Mouse (Mus musculus): ENCODE results near the gene Rmnd5b. TPM values are rescaled to one million over a fixed set of nuclear protein-coding genes. Genes with fewer than 3 reads are reported as not detected.

Rmnd5b gene
- polyA plus RNA-seq, 1 experiment, result 123 TPM

DNA sequence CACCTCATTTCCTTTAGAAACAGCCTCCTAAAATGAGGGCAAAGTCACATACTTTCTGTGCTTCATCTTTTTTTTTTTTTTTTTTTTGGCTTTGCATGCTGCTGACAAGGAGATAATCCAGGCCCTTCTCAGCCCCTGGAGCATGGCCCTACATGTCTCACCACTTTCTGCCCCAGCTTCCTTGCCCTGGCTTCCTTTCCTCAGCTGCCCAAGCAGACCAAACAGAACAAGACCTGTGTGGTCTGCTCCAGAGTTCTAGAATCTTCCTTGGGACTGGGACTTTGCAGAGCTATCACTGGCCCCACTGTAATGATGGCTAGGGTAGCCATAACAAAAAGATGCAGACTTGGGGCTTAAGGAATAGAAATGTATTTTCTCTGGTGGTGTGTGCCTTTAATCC is 45.7 kb downstream of the Rmnd5b start:
- H3K36me3 ChIP-seq (ENCODE audit: control insufficient read depth, insufficient read depth, low read length), result peaks cover 42% of the 10 kb centered on the region
- no peak for TF ChIP-seq CTCF (IDR thresholded peaks at IDR 0.05; ENCODE audit: borderline replicate concordance, control insufficient read depth, extremely low read depth, insufficient read depth, low read length, poor library complexity)
- no peak for TF ChIP-seq POLR2A (IDR thresholded peaks at IDR 0.05; ENCODE audit: control insufficient read depth, extremely low read depth, insufficient read depth, low read length, poor library complexity)
- no peak overlapping the region for H3K27ac ChIP-seq (ENCODE audit: control insufficient read depth, insufficient read depth, low read length)
- no peaks in the 10 kb centered on the region for H3K27me3 ChIP-seq (ENCODE audit: control insufficient read depth, insufficient read depth, low read length)
- DNase-seq, result no peak
- no peak overlapping the region for H3K4me3 ChIP-seq (ENCODE audit: control insufficient read depth, insufficient read depth, low read length)
- peaks cover 7% of the 10 kb centered on the region for H3K4me1 ChIP-seq (replicated peaks; ENCODE audit: control insufficient read depth, insufficient read depth, low read length)

DNA sequence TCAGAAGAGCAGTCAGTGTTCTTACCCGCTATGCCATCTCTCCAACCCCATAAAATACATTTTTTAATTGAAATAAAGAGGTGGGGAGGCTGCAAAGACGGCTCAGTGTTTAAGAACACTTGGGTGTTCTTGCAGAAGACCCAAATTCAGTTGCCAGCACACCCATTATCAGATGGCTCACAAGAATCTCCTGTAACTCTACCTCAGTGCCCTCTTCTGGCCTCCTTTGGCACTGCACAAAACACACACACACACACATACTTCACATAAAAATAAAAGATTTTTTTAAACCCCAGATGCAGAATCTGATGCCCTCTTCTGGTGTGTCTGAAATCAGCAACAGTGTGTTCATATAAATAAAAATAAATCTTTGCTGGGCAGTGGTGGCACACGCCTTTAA is 46.9 kb downstream of the Rmnd5b start:
- no peak for DNase-seq
- no peak overlapping the region for H3K27ac ChIP-seq (ENCODE audit: control insufficient read depth, insufficient read depth, low read length)
- over 99% methylated on average over 3 of the region's 3 CpGs for WGBS
- H3K4me1 ChIP-seq (replicated peaks; ENCODE audit: control insufficient read depth, insufficient read depth, low read length), result peaks cover 10% of the 10 kb centered on the region
- no peak overlapping the region for H3K4me3 ChIP-seq (ENCODE audit: control insufficient read depth, insufficient read depth, low read length)
- H3K36me3 ChIP-seq (ENCODE audit: control insufficient read depth, insufficient read depth, low read length), result peaks cover 35% of the 10 kb centered on the region
- no peaks in the 10 kb centered on the region for H3K27me3 ChIP-seq (ENCODE audit: control insufficient read depth, insufficient read depth, low read length)
- TF ChIP-seq POLR2A (IDR thresholded peaks at IDR 0.05; ENCODE audit: control insufficient read depth, extremely low read depth, insufficient read depth, low read length, poor library complexity), result no peak
- TF ChIP-seq CTCF (IDR thresholded peaks at IDR 0.05; ENCODE audit: borderline replicate concordance, control insufficient read depth, extremely low read depth, insufficient read depth, low read length, poor library complexity), result no peak

GRCm38 (mm10) chr11:51587059-51587458 is 48.6 kb downstream of the Rmnd5b start:
- 98% methylated on average over 1 of the region's 1 CpGs for WGBS
- peaks cover 16% of the 10 kb centered on the region for H3K4me1 ChIP-seq (replicated peaks; ENCODE audit: control insufficient read depth, insufficient read depth, low read length)
- no peak for DNase-seq
- no peak overlapping the region for H3K27ac ChIP-seq (ENCODE audit: control insufficient read depth, insufficient read depth, low read length)
- no peaks in the 10 kb centered on the region for H3K27me3 ChIP-seq (ENCODE audit: control insufficient read depth, insufficient read depth, low read length)
- H3K36me3 ChIP-seq (ENCODE audit: control insufficient read depth, insufficient read depth, low read length), result peaks cover 22% of the 10 kb centered on the region
- no peak for TF ChIP-seq POLR2A (IDR thresholded peaks at IDR 0.05; ENCODE audit: control insufficient read depth, extremely low read depth, insufficient read depth, low read length, poor library complexity)
- no peak for TF ChIP-seq CTCF (IDR thresholded peaks at IDR 0.05; ENCODE audit: borderline replicate concordance, control insufficient read depth, extremely low read depth, insufficient read depth, low read length, poor library complexity)
- H3K4me3 ChIP-seq (ENCODE audit: control insufficient read depth, insufficient read depth, low read length), result no peak overlapping the region

DNA sequence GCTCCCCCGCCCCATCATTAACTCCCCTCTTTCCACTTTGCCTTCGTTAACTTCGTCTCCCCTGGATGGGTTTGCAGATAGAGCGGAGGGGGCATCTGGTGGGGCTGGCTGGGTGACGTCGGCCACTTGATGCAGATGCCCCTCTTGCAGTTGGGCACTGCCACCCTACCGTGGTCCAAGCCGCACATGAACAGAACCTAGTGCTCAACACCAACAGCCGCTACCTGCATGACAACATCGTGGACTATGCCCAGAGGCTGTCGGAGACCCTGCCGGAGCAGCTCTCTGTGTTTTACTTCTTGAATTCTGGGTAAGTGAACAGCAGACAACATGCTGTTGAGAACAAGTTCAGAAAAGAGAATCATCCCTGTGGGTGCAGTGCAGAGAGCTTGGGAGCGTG is 49.3 kb downstream of the Rmnd5b start:
- no peak for DNase-seq
- 96% methylated on average over 13 of the region's 13 CpGs for WGBS
- H3K27me3 ChIP-seq (ENCODE audit: control insufficient read depth, insufficient read depth, low read length), result no peaks in the 10 kb centered on the region
- peaks cover 16% of the 10 kb centered on the region for H3K4me1 ChIP-seq (replicated peaks; ENCODE audit: control insufficient read depth, insufficient read depth, low read length)
- no peak overlapping the region for H3K4me3 ChIP-seq (ENCODE audit: control insufficient read depth, insufficient read depth, low read length)
- peaks cover 15% of the 10 kb centered on the region for H3K36me3 ChIP-seq (ENCODE audit: control insufficient read depth, insufficient read depth, low read length)
- no peak overlapping the region for H3K27ac ChIP-seq (ENCODE audit: control insufficient read depth, insufficient read depth, low read length)
- TF ChIP-seq POLR2A (IDR thresholded peaks at IDR 0.05; ENCODE audit: control insufficient read depth, extremely low read depth, insufficient read depth, low read length, poor library complexity), result no peak
- TF ChIP-seq CTCF (IDR thresholded peaks at IDR 0.05; ENCODE audit: borderline replicate concordance, control insufficient read depth, extremely low read depth, insufficient read depth, low read length, poor library complexity), result no peak

DNA sequence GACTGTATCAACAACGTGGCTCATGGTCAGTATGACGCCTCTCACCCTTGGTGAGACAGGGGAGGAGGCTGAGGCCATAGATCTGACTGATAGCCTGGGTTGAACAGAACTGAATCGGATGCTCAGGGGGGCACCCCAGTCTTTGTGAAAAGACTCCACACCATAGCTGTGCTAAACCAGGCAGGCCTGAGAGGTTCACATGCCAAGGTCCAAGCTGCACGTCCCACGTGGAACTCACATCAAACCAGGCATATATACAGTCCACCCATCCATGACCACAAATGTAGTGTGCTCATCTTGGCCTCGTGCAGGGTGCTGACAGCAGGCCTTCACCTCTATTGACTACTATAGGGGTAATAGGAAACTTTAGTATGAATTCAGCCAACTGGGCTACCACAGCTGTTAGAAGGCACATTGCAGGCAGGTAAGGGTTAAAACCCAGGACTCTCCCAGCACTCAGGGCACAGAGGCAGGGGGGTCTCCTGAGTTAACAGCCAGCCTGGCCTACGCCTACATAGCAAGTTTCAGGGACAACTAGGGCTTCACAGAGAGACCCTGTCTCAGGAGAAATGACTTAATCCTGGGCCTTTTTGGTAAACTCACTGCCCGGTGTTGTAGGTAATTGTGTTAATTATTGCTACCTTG is 50.0 kb downstream of the Rmnd5b start:
- peaks cover 9% of the 10 kb centered on the region for H3K36me3 ChIP-seq (ENCODE audit: control insufficient read depth, insufficient read depth, low read length)
- 61% methylated on average over 8 of the region's 8 CpGs for WGBS
- peaks cover 16% of the 10 kb centered on the region for H3K4me1 ChIP-seq (replicated peaks; ENCODE audit: control insufficient read depth, insufficient read depth, low read length)
- H3K27ac ChIP-seq (ENCODE audit: control insufficient read depth, insufficient read depth, low read length), result no peak overlapping the region
- no peak for DNase-seq
- H3K27me3 ChIP-seq (ENCODE audit: control insufficient read depth, insufficient read depth, low read length), result no peaks in the 10 kb centered on the region
- TF ChIP-seq POLR2A (IDR thresholded peaks at IDR 0.05; ENCODE audit: control insufficient read depth, extremely low read depth, insufficient read depth, low read length, poor library complexity) (no peak), CTCF (IDR thresholded peaks at IDR 0.05; ENCODE audit: borderline replicate concordance, control insufficient read depth, extremely low read depth, insufficient read depth, low read length, poor library complexity) (no peak)
- H3K4me3 ChIP-seq (ENCODE audit: control insufficient read depth, insufficient read depth, low read length), result no peak overlapping the region

DNA sequence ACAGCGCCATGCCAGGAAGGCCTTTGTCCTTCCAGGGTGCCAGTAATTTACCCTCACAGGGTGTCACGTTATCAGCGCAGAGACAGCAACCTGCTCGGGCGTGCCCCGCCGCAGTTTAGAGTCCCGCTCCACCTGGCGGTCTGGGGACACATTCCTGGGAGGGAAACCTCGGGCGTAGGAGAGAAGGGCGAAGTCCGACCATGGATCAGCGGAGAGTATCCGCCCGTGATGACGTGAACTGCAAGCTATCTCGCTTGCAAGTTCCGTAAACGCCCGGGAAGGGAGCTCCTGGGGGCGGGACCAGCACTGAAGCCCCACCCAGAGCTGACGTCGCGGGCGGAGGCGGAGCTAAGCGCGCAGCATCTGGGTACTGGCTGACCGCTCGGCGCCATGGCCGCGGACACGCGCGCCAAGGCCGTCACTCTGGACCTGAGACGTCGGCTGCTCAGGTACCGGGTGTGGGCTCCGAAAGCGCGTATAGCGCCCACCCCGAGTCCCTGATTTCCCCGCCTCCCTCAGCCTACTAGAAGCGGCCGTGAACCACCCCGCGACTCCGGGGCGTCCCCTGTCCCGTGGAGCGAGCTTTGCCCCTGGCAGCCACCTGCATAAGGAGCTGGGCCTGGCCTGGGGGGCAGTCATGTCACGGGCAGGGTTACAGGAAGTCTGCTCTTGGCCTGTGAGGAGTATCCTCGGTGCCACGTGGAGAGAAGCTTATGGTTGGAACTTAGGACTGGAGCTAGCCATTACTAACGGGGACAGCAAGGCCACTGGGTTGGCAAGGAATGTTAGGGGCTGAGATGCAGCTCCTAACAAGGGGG is 51.1 kb downstream of the Rmnd5b start, which contains the start of gene Phykpl:
Gene Phykpl (plus strand): TSS at position 327 of the 818 bp plus-strand sequence.
- DNase-seq, result peak; percentile 97
- Histone ChIP-seq H3K4me1 (replicated peaks; ENCODE audit: control insufficient read depth, insufficient read depth, low read length) (peaks cover 16% of the 10 kb centered on the region), H3K27me3 (ENCODE audit: control insufficient read depth, insufficient read depth, low read length) (no peaks in the 10 kb centered on the region), H3K36me3 (ENCODE audit: control insufficient read depth, insufficient read depth, low read length) (peaks cover 7% of the 10 kb centered on the region), H3K27ac (ENCODE audit: control insufficient read depth, insufficient read depth, low read length) (peak within 1 kb of the TSS; percentile 80), H3K4me3 (ENCODE audit: control insufficient read depth, insufficient read depth, low read length) (peak within 1 kb of the TSS; percentile 71)
- peak; percentile 36; the same call in 1 of the 2 replicates for TF ChIP-seq CTCF (IDR thresholded peaks at IDR 0.05; ENCODE audit: borderline replicate concordance, control insufficient read depth, extremely low read depth, insufficient read depth, low read length, poor library complexity)
- TF ChIP-seq POLR2A (IDR thresholded peaks at IDR 0.05; ENCODE audit: control insufficient read depth, extremely low read depth, insufficient read depth, low read length, poor library complexity), result peak; percentile 100
- under 1% methylated on average over 59 of the region's 59 CpGs for WGBS

All from thymus, adult 2 months (tissue).